Comparison of ENCODE assay signal across 10 mouse cellular contexts in the genomic region with DNA sequence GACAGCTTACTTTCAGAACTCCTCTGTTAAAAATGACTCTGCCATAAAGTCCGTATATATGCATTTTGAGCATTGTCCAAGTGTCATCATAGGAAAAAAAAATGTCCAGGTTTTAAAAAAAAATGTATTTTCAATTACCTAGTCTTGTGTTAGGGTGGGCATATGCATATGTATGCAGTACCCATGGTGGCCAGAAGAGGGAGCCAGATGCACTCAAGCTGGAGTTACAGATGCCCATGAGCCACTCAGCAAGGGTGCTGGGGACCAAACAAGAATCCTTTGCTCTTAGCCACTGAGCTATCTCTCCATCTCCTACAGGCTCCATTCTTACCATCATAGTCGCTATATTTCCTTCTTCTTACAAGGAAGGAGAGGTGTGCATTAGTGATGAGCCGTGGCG.
DNase-seq lines count a peak whose midpoint lies in the region; ATAC-seq and TF ChIP-seq lines count a peak whose summit lies in the region.
"Had no signal": no experiment of that assay in that cellular context is flagged by ENCODE, and none has a peak within 500 bp of the region (broad histone marks: within the 10 kb centered on the region; RNA-seq: fewer than 3 reads in every experiment).

No protein-coding gene starts in this region.

- ATAC-seq in CD4-positive, CD25-positive, alpha-beta regulatory T cell, adult 4 months: no peak
- ATAC-seq in liver, embryonic 11.5 days (replicated peaks; ENCODE audit: low FRiP score): no peak
- no peak for ATAC-seq in liver, embryonic 14.5 days (ENCODE audit: insufficient read depth)
- ATAC-seq in inflammation-experienced regulatory T-cells, adult 6 months: no peak
- no peak for ATAC-seq in heart, embryonic 11.5 days (replicated peaks; ENCODE audit: insufficient number of reproducible peaks, low FRiP score, low TSS enrichment)
- ATAC-seq: intestine, embryonic 16.5 days; midbrain, embryonic 16.5 days had no signal

- no peak overlapping the region for H3K4me2 ChIP-seq in liver, embryonic 11.5 days
- H3K4me2 ChIP-seq in liver, embryonic 14.5 days (ENCODE audit: low read depth): no peak overlapping the region
- no peak overlapping the region for H3K4me2 ChIP-seq in heart, embryonic 11.5 days

- WGBS in liver, embryonic 11.5 days: 66% methylated on average over 4 of the region's 4 CpGs
- 65% methylated on average over 4 of the region's 4 CpGs for WGBS in liver, embryonic 14.5 days (ENCODE audit: insufficient replicate concordance)
- 70% methylated on average over 4 of the region's 4 CpGs for WGBS in heart, embryonic 11.5 days (ENCODE audit: insufficient replicate concordance)

- H3K27ac ChIP-seq in liver, embryonic 11.5 days (ENCODE audit: low read depth, low read length): no peak overlapping the region
- no peak overlapping the region for H3K27ac ChIP-seq in MEL (ENCODE audit: control insufficient read depth, low read depth, low read length)
- no peak overlapping the region for H3K27ac ChIP-seq in liver, embryonic 14.5 days
- no peak overlapping the region for H3K27ac ChIP-seq in heart, embryonic 11.5 days (ENCODE audit: low read depth, low read length)

- DNase-seq in CD4-positive, CD25-positive, alpha-beta regulatory T cell, adult 2 months (ENCODE audit: low read depth, low spot score): peak; percentile 48
- peak; percentile 30 for DNase-seq in liver
- no peak for DNase-seq in liver, embryonic 11.5 days (ENCODE audit: low spot score)
- DNase-seq in MEL (ENCODE audit: low read depth, low spot score): peak; percentile 44
- no peak for DNase-seq in liver, embryonic 14.5 days (ENCODE audit: low read depth in 3 of 3, low spot score in 3 of 3)

- no peaks in the 10 kb centered on the region for H3K36me3 ChIP-seq in liver, embryonic 11.5 days (ENCODE audit: control insufficient read depth, insufficient read depth, low read length)
- H3K36me3 ChIP-seq in MEL (ENCODE audit: control insufficient read depth in 1 of 2, insufficient read depth in 2 of 2, low read length in 2 of 2): no peaks in the 10 kb centered on the region
- H3K36me3 ChIP-seq in liver, embryonic 14.5 days (replicated peaks; ENCODE audit: control insufficient read depth, insufficient read depth, low read depth): no peaks in the 10 kb centered on the region
- H3K36me3 ChIP-seq in heart, embryonic 11.5 days (ENCODE audit: control insufficient read depth, insufficient read depth, low read length): no peaks in the 10 kb centered on the region

- no peak for TF ChIP-seq POLR2A in MEL (IDR thresholded peaks at IDR 0.05; ENCODE audit: control insufficient read depth in 1 of 2, insufficient read depth in 1 of 2, low read depth in 1 of 2, low read length in 2 of 2, poor library complexity in 1 of 2)

- TF ChIP-seq RAD21 in MEL (IDR thresholded peaks at IDR 0.05; ENCODE audit: low read depth, low read length): peak; percentile 36

- H3K27me3 ChIP-seq in liver, embryonic 11.5 days (replicated peaks; ENCODE audit: control insufficient read depth, insufficient read depth, low read length): no peaks in the 10 kb centered on the region
- no peaks in the 10 kb centered on the region for H3K27me3 ChIP-seq in MEL (ENCODE audit: control insufficient read depth in 1 of 2, insufficient read depth in 2 of 2, low read length in 2 of 2)
- H3K27me3 ChIP-seq in liver, embryonic 14.5 days (ENCODE audit: control insufficient read depth, insufficient read depth, low read length): no peaks in the 10 kb centered on the region
- no peaks in the 10 kb centered on the region for H3K27me3 ChIP-seq in heart, embryonic 11.5 days (ENCODE audit: control insufficient read depth, insufficient read depth, low read length)

- H3K4me1 ChIP-seq in liver, embryonic 11.5 days (replicated peaks; ENCODE audit: control insufficient read depth, insufficient read depth, low read length): no peaks in the 10 kb centered on the region
- H3K4me1 ChIP-seq in MEL (ENCODE audit: control insufficient read depth in 1 of 2, insufficient read depth in 2 of 2, low read length in 2 of 2): no peaks in the 10 kb centered on the region
- H3K4me1 ChIP-seq in liver, embryonic 14.5 days (replicated peaks; ENCODE audit: control insufficient read depth in 2 of 2, insufficient read depth in 2 of 2, low read length in 1 of 2): no peaks in the 10 kb centered on the region
- no peaks in the 10 kb centered on the region for H3K4me1 ChIP-seq in heart, embryonic 11.5 days (ENCODE audit: control insufficient read depth, insufficient read depth, low read length)

- peak; percentile 56 to 79 (median 65) for TF ChIP-seq CTCF in MEL (IDR thresholded peaks at IDR 0.05 in 2 of 3, conservative IDR thresholded peaks at IDR 0.05 in 1 of 3; ENCODE audit: control insufficient read depth in 1 of 3, insufficient read depth in 1 of 3, low read depth in 2 of 3, low read length in 3 of 3, poor library complexity in 1 of 3, severe bottlenecking in 1 of 3)
- TF ChIP-seq CTCF in liver, embryonic 14.5 days (IDR thresholded peaks at IDR 0.05; ENCODE audit: low read depth): peak; percentile 81

- no peaks in the 10 kb centered on the region for H3K79me2 ChIP-seq in MEL (ENCODE audit: control insufficient read depth, insufficient read depth, low read length, poor library complexity)

- no peaks in the 10 kb centered on the region for H3K9me3 ChIP-seq in liver, embryonic 11.5 days (ENCODE audit: control insufficient read depth, low read length)
- no peaks in the 10 kb centered on the region for H3K9me3 ChIP-seq in MEL (replicated peaks; ENCODE audit: insufficient read depth, low read length)
- no peaks in the 10 kb centered on the region for H3K9me3 ChIP-seq in liver, embryonic 14.5 days (ENCODE audit: control insufficient read depth, low read length)
- no peaks in the 10 kb centered on the region for H3K9me3 ChIP-seq in heart, embryonic 11.5 days (replicated peaks; ENCODE audit: control insufficient read depth, low read length)

- no peak for TF ChIP-seq EP300 in MEL (IDR thresholded peaks at IDR 0.05; ENCODE audit: low read depth in 1 of 2, low read length in 2 of 2)
- no peak for TF ChIP-seq EP300 in liver, embryonic 14.5 days (IDR thresholded peaks at IDR 0.05; ENCODE audit: low read depth)

- H3K9ac ChIP-seq in liver, embryonic 11.5 days (ENCODE audit: low read depth, low read length): no peak overlapping the region
- H3K9ac ChIP-seq in MEL (ENCODE audit: control insufficient read depth, low read depth, low read length, poor library complexity, severe bottlenecking): no peak overlapping the region
- no peak overlapping the region for H3K9ac ChIP-seq in liver, embryonic 14.5 days (replicated peaks)
- H3K9ac ChIP-seq in heart, embryonic 11.5 days (ENCODE audit: low read depth, low read length): no peak overlapping the region

- no peak overlapping the region for H3K4me3 ChIP-seq in liver, embryonic 11.5 days (ENCODE audit: low read depth, low read length)
- no peak overlapping the region for H3K4me3 ChIP-seq in MEL (ENCODE audit: control insufficient read depth in 1 of 2, insufficient read depth in 1 of 2, low read depth in 2 of 2, low read length in 2 of 2)
- H3K4me3 ChIP-seq in liver, embryonic 14.5 days (ENCODE audit: insufficient read depth in 1 of 2, low read depth in 2 of 2, low read length in 2 of 2): no peak overlapping the region
- no peak overlapping the region for H3K4me3 ChIP-seq in heart, embryonic 11.5 days (ENCODE audit: low read depth, low read length)

TF ChIP-seq in MEL, 35 proteins besides CTCF, POLR2A, EP300 and RAD21:
- TF ChIP-seq ELF1 (IDR thresholded peaks at IDR 0.05; ENCODE audit: low read depth, low read length): no peak
- TF ChIP-seq SMC3 (IDR thresholded peaks at IDR 0.05; ENCODE audit: low read depth, low read length): peak; percentile 49
TF ChIP-seq in MEL: peak in this region for 1.

Comparison
In these comparisons a context has a peak if more than half of its experiments do, and no peak if none do; other contexts are left out.
1. DNase-seq: peak in CD4-positive, CD25-positive, alpha-beta regulatory T cell, adult 2 months (single experiment), liver (single experiment) and MEL (single experiment); none in liver, embryonic 11.5 days (single experiment) and liver, embryonic 14.5 days (0 of 3).